Mouse (Mus musculus): ENCODE data around the gene Chtf18.

The Chtf18 gene

GRCm38 (mm10) chr17:25735246-25735645 lies 8.0 kb upstream of the Chtf18 start:
- DNase-seq (ENCODE audit: low spot score in 2 of 2) = no peak

- peak; percentile 87 to 89 for DNase-seq (ENCODE audit: low spot score in 2 of 2)
Measured at GRCm38 (mm10) chr17:25732082-25732481, 4.9 kb upstream of the Chtf18 start.

- DNase-seq (ENCODE audit: low spot score in 2 of 2) = no peak
Measured at GRCm38 (mm10) chr17:25728009-25728270, 721 bp upstream of the Chtf18 start.

- no peak for DNase-seq (ENCODE audit: low spot score in 2 of 2)
Measured at GRCm38 (mm10) chr17:25725264-25725663, 2.0 kb downstream of the Chtf18 start.

GRCm38 (mm10) chr17:25723919-25724318 lies 3.3 kb downstream of the Chtf18 start:
- DNase-seq (ENCODE audit: low spot score in 2 of 2) = no peak

GRCm38 (mm10) chr17:25723470-25723869 lies 3.7 kb downstream of the Chtf18 start:
- DNase-seq (ENCODE audit: low spot score in 2 of 2) = no peak

- no peak for DNase-seq (ENCODE audit: low spot score in 2 of 2)
Measured at GRCm38 (mm10) chr17:25721476-25721875, 5.7 kb downstream of the Chtf18 start.

GRCm38 (mm10) chr17:25717691-25718090 lies 9.5 kb downstream of the Chtf18 start:
- no peak for DNase-seq (ENCODE audit: low spot score in 2 of 2)

GRCm38 (mm10) chr17:25716711-25717637 lies 10.2 kb downstream of the Chtf18 start, which contains the start of gene Gng13:
Gene Gng13 (plus strand): TSS chr17:25717171.
- no peak for DNase-seq (ENCODE audit: low spot score in 2 of 2)

- DNase-seq (ENCODE audit: low spot score in 2 of 2) = no peak
Measured at GRCm38 (mm10) chr17:25716130-25716529, 11.1 kb downstream of the Chtf18 start.

- no peak for DNase-seq (ENCODE audit: low spot score in 2 of 2)
Measured at GRCm38 (mm10) chr17:25715627-25716026, 11.6 kb downstream of the Chtf18 start.

GRCm38 (mm10) chr17:25711136-25711535 lies 16.1 kb downstream of the Chtf18 start:
- DNase-seq (ENCODE audit: low spot score in 2 of 2) = no peak

GRCm38 (mm10) chr17:25709994-25710393 lies 17.2 kb downstream of the Chtf18 start:
- no peak for DNase-seq (ENCODE audit: low spot score in 2 of 2)

GRCm38 (mm10) chr17:25700863-25701496 lies 26.2 kb downstream of the Chtf18 start:
- no peak for DNase-seq (ENCODE audit: low spot score in 2 of 2)

GRCm38 (mm10) chr17:25698446-25698845 lies 28.8 kb downstream of the Chtf18 start:
- DNase-seq (ENCODE audit: low spot score in 2 of 2) = peak; percentile 85 to 91

- no peak for DNase-seq (ENCODE audit: low spot score in 2 of 2)
Measured at GRCm38 (mm10) chr17:25696263-25696662, 31.0 kb downstream of the Chtf18 start.

- no peak for DNase-seq (ENCODE audit: low spot score in 2 of 2)
Measured at GRCm38 (mm10) chr17:25688922-25689321, 38.3 kb downstream of the Chtf18 start.

- DNase-seq (ENCODE audit: low spot score in 2 of 2) = peak; percentile 36 to 47
Measured at GRCm38 (mm10) chr17:25686323-25686722, 40.9 kb downstream of the Chtf18 start.

- DNase-seq (ENCODE audit: low spot score in 2 of 2) = peak; percentile 53 to 57
Measured at GRCm38 (mm10) chr17:25681636-25682035, 45.6 kb downstream of the Chtf18 start.

GRCm38 (mm10) chr17:25679818-25680217 lies 47.4 kb downstream of the Chtf18 start:
- peak in 1 of 2 experiments; percentile 26 for DNase-seq (ENCODE audit: low spot score in 2 of 2)

- no peak for DNase-seq (ENCODE audit: low spot score in 2 of 2)
Measured at GRCm38 (mm10) chr17:25677969-25678368, 49.2 kb downstream of the Chtf18 start.

GRCm38 (mm10) chr17:25672982-25673381 lies 54.2 kb downstream of the Chtf18 start:
- DNase-seq (ENCODE audit: low spot score in 2 of 2) = peak; percentile 63 to 74

Data from right cerebral cortex, postnatal 10 days (tissue).